Mouse (Mus musculus): Measurements from ENCODE around the gene Tmem150a. TPM values are rescaled to one million over a fixed set of nuclear protein-coding genes. Genes with fewer than 3 reads are reported as not detected.

The Tmem150a gene
- total RNA-seq, 4 experiments from 2014 or later = 10.9 to 13.4 (median 11.4) TPM

DNA sequence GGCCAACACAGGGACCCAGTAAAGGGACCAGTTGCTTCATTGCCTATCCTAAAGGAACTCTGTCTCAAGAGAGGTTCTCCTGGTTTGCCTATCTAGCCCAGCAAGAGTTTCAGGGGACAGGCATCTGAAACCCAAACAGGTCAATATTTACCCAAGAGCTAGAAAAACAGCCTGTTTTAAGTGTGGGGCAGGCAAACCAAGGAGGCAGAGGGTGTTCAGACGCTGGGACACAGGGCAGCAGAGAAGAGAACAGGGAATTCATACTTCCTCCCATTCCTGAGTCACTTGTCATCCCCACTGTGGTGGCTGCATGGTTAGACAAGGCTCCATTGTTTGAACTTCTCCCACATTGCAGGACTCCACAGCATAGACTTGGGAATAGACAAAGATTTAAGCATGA is 16.3 kb downstream of the Tmem150a start:
- DNase-seq (ENCODE audit: low spot score in 2 of 2) = no peak

DNA sequence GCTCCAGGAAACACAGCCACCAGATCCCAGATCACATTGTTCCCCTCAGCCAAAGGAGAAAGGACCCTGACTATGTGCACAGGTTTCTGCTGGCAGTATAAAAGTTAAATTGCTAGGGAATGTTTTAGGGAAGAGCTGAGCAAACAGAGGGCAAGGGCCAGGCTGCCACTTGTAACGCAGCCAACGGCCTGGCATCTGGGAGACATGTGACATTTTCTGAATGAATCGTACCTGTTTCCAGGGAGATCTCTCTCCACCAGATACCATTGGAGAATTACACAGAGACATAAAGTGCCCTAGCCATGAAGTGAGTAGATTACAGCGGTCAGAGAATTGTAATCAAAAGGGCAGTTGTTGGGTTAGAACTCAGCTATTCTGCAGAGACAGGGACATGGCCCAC is 17.9 kb downstream of the Tmem150a start:
- DNase-seq (ENCODE audit: low spot score in 2 of 2) = no peak

DNA sequence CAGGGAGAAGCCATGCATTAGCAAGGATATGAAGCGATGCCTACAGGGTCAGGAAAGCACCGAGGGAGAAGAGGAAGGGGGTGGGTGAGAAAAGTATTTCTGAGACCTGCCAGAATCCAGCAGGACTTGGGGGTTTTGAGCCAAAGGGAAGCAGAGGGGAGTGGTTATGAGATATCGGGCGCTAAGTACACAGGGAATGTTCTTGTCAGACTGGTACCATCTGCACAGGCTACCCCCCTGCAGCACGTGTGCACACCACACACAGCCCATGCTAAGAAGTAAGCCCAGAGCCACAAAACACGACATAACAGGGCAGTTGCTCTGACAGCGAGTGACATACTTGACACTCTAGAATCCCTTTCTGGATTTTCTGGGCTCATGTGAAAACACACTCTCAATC is 19.0 kb downstream of the Tmem150a start:
- no peak for DNase-seq (ENCODE audit: low spot score in 2 of 2)

DNA sequence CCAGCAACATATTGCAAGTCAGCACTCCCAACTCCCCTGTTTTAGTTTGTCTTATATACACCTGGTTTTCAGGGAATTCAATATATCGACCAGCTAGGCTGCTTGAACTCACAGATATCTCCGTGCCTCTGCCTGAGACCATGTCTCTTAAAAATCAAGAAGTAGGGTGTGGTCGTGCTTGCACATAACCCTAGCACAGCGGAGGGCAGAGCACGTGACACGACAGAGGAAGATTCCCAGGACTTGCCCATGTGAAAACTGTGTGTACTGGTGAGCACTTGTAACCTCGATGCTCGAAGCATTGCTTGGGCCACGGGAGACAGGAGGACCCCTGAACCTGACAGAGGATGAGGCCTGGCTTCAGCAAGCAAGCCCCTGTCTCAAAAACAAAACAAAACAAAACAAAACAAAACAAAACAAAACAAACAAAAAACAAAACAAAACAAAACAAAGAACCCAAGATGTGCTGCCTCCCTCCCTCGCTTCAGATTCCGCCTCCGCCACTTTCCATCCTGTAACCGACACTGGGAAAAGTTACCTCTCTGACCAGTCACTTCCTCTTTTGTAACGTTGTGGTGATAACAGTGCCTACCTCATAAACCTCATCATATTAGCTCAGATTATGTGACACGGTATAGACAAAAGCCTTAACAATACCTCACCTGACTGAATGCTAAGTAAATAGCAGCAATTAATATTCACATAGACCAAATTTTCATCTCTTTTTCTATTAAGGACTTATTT is 19.7 kb downstream of the Tmem150a start:
- DNase-seq (ENCODE audit: low spot score in 2 of 2) = no peak

DNA sequence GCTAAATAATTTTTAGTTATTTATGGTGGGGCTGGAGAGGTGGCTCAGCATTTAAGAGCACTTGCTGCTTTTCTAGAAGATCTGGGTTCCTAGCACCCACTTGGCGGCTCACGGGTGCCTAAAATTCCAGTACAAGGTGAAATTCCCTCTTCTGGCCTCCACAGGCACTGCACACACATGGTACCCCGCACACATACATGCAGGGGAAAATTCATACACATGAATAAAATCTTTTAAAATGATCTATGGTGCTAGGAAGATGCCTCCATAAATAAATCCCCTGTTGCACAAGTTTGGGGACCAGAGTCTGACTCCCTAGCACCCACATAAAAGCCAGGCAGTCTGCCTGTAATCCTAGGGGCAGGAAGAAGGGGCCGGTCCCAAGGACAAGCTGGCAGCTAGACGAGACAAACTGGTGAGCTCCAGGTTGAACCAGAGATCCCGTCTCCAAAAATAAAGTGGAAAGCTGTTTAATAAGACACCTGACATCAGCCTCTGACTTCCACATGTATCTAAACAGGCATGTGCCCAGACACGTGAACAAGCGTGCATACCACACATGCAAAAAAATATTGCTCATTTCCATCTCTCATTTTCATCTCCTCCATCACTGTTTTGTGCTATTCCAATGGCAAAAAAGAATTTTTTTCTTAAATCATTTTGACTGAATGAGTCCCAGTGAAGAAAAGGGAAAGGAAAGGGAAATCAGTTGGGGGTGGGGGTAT is 23.4 kb downstream of the Tmem150a start:
- no peak for DNase-seq (ENCODE audit: low spot score in 2 of 2)

DNA sequence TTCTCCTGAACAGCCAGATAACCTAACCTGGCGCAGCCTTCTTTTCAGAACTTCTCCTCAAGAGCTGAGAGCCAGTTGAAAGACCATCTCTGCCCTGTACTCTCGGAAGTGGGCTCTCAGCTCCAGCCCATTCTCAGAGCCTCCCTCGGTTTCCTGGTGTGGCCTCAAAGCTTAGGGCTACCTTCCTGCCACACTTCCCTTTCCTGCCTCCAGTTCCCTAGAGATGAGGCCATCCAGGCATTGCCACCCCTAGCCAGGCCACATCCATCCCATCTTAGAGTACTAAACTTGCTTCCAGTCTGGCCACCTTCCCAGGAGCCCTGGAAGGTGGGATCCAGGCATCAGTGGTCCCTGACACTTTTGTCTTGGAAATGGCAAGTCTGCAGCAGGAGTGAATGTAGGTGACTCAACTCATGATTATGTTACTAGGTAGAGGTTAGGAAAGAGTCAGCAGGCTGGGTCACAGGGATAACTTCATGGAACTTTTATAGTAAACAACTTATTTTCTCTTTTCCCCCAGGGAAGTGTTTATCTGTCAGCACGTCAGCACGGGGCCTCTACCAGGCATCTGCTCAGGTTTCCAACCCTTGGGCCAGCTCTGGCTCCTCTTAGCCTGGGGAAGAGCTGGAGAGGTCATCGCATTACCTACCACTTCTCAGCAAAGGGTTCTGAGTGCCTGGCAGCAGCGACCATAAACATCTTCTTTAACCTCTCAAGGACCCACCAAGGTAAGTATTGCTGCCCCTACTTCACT is 24.3 kb downstream of the Tmem150a start:
- DNase-seq (ENCODE audit: low spot score in 2 of 2) = no peak

DNA sequence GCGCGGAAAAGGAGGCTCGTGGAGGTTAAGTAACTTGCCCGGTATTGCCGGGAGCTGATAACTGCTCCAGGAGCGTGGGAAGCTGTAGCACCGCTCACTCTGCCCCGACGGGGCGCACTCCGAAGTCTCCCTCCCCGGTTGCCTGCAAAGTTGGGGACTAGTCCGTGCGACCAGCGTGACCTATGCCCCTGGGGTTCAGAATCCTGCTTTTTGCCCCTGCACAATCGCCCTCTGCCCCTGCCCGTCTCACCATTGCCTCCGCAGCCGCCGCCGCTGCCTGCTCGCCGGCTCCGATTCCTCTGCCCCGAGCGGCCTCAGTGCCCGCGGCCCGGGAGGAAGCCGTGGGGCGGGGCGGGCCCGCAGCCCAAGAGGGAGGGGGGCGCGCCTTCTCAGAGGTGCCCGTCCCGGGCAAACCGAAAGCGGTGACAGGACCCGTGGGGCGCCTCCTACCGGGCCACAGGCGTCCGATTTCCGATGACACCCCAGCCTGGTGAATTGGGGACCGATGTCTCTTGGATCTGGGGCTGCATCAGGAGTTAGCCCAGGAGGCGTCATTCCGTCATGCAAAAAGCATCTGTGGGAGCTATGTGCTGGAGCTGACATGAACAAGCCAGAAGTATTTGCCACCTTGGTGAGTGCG is 25.0 kb downstream of the Tmem150a start, which contains the start of gene Vamp5:
Gene Vamp5, minus strand, starts transcription at position 338 of the 640 bp plus-strand sequence.
- DNase-seq (ENCODE audit: low spot score in 2 of 2) = peak in 1 of 2 experiments; percentile 48

DNA sequence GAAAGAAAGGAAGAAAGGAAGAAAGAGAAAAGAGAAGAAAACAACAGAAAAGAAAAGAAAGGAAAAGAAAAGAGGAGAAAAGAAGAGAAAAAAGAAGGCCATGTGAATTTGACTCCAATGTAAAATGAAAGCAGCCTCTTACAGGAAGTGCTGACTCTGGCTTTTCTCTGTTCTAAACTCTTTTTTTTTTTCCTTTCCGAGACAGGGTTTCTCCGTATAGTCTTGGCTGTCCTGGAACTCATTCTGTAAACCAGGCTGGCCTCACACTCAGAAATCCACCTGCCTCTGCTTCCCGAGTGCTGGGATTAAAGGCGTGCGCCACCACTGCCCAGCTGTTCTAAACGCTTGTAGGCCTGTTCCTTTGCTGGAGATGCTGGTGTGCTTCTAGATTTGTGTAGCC is 27.2 kb downstream of the Tmem150a start:
- no peak for DNase-seq (ENCODE audit: low spot score in 2 of 2)

DNA sequence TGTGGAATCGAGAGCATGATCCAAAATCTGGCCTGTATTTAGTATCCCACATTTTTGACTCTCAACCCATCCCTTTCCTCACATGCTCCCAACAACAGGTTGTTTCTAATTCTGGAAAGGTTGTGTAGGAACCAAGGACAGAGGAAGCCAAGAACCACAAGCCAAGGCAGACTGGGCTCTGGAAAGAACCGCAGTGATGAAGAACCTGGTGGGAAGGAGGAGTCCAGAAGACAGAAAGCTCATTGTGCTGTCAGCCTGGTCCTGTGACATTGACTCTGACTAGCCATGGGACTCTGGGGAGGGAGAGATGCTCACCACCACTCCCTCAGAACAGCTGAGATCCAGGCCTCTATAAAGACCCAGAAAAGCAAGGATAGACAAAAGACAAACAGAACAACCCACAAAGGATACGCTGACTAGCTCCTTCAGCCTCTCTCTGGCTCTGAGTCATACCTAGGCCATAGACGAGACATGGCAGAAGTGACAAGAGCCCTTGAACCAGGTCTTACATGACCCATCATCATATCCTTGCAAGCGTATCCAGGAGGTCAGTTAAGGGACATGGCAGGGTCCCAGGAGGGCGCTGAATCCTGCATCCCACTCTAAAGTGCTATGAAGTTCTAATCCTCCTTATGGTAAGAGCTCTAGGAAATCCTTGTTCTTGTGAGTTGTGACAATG is 28.0 kb downstream of the Tmem150a start:
- no peak for DNase-seq (ENCODE audit: low spot score in 2 of 2)

DNA sequence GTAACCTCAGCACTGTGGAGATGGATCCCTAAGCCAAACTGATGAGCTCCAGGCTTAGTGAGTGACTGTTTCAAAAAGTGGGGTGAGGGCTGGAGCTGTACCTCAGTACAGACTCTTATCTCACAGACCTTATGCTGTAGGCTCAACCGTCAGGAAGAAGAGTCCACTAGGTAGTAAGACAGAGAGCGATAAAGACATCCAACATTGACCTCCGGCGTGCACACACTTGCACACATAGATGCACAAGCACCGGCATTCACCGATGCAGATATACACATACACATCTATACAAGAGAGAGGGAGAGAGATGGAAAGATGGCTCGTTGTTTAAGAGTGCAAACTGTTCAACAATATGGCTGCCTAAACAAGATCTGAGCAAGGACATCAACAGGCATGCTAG is 28.7 kb downstream of the Tmem150a start:
- no peak for DNase-seq (ENCODE audit: low spot score in 2 of 2)

DNA sequence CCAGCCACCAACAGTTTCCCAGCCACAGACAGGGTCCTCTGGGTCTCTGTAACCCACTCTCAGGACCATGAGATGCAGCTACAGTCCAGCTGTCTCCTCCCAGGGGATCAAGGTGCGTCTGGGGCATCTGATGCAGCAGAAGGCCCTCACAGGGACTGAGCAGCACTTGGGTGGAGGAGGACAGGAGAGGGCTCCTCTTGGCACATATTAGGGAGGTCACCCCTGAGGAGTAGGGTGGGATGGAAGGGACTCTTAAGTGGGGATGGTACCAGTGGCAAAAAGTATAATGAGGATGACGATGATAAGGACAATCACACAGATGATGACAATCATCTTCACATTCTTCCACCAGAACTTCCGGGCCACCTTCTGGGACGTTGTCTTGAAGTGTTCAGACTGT is 30.0 kb downstream of the Tmem150a start:
- no peak for DNase-seq (ENCODE audit: low spot score in 2 of 2)

DNA sequence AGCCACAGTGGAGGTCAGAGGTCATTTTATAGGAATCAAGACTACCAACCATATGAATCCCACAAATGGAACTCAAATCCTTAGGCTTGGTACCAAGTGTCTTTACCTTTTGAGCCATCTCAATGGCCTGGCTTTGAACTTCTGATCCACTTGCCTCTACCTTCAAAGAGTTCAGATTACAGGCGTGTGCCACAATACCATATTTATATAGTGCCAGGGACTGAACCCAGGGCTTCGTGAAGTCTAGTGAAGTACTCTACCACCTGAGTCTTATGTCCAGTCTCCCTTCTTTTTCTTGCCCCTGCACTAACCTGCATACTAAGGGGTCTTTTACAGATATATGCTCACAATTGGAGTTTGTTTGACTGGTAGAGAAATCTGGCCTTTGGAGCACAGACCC is 31.3 kb downstream of the Tmem150a start:
- no peak for DNase-seq (ENCODE audit: low spot score in 2 of 2)

DNA sequence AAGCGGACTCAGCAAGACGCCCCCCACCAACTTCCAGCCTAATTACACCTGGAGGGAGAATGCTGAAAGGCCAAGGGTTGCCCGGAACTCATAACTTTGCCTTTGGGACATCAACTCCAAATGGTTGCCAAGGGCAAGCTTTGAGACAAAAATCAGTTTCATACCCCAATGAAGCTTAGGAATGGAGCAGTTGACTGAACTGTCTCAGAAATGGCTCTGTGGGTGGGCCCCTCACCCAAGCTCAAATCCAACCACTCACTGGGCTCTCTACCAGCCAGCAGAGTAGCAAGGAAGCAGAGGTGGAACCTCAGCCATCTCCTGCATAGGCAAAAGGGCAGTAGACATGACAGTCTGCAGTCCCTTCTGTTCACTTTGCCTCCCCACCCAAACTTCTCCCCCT is 32.6 kb downstream of the Tmem150a start:
- no peak for DNase-seq (ENCODE audit: low spot score in 2 of 2)

DNA sequence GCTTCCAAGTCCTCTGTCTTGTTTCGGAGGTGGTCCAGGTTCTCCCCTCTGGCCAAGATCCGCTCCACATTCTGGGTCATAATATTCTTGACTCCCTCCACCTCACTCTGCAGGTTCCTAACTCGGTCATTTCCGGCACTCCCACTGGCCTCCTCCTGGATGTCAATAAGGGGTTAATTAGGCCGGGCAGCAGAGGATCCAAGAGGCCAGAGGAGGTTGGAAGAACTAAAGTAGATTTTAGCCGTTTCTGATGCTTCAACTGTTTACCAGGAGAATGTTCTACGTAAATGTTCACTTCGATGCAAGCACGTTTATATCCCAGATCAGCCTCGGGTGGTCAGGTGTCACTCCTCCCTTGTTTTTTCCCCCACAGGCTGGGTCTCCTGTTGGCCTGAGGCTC is 33.0 kb downstream of the Tmem150a start:
- no peak for DNase-seq (ENCODE audit: low spot score in 2 of 2)

DNA sequence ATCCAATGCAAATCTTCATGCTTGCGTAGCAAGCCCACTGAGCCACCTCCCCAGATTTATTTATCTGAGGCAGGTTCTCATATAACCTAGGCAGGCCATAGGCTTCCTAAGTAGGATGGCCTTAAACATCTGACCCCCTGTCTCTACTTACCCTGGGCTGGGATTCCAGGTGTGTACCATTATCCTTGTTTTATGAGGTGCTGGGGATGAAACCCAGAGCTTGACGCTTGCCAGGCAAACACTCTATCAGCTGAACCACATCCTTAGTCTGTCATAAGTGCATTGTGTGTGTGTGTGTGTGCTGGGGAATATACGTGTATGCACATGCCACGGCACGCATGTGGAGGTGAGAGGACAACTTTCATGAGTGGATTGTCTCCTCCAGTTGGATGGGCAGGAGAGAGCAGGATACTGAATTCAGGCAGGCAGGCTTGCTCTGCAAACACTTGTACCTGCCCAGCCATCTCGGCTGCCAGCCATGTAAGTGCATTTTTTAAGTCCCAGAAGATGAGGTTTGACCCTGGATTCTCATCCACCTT is 33.6 kb downstream of the Tmem150a start:
- DNase-seq (ENCODE audit: low spot score in 2 of 2) = no peak

DNA sequence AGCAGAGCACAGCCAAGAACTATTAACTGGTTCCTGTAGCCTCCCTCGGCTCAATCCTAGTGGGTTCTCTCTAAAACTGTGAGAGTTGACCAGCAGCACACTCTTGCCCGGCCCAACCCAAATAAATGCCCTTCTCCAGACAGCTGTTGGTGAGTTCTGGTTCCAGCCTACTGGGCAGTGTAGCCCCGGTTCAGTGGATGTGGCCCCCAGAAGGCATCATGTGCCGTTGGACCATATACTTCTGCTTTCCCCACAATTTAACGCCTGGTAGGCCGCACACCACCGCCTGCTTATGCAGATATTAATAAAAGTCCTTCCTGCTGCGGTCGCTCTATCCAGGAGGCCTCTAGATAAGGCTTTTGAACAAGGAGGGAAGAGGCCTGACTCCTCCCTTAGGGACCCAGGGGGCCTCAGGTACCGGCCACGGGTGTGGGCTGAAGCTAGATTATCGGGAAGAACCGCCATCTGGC is 34.3 kb downstream of the Tmem150a start:
- DNase-seq (ENCODE audit: low spot score in 2 of 2) = no peak

DNA sequence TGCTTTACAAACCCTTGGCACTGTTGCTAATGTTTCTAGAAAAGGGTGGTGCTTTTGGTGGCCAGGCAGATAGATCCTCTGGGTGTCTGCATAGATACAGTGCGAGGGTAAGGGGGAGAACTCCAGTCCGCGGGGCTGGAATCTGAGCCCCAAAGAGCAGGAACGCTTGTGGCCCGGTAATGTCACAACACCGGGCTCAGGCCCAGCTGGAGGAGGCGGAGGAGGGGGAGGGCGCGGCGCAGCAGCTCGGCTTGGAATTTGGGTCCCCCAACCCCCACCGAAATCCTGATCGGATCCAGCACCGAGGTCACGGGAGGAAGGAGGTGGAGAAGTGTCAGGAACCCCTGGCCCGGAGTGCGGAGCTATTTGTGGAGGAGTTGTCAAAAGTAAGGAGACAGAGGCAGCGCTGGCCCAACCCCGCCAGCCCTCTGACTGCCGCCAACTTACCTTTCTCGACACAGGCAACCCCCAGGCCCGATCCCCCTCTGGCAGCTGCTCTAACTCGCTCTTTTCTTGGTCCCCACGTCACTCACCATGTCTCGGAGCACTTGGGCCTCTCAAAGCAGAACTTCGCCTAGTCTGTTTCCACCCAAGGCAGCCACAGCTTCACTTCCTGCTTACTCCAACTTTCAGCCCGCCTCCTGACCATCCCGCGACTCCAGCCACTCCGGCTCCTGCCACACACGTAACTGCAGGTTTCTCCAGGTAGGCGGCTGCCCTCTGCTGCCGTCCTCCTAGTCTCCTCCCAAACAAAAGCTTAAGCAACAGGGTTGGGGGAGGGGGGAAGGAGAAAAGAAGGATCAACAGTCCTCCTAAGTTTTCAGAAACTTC is 34.9 kb downstream of the Tmem150a start, which contains the start of gene Vamp8:
Gene Vamp8, minus strand, starts transcription at position 763 of the 831 bp plus-strand sequence.
- peak in 1 of 2 experiments; percentile 39 for DNase-seq (ENCODE audit: low spot score in 2 of 2)

DNA sequence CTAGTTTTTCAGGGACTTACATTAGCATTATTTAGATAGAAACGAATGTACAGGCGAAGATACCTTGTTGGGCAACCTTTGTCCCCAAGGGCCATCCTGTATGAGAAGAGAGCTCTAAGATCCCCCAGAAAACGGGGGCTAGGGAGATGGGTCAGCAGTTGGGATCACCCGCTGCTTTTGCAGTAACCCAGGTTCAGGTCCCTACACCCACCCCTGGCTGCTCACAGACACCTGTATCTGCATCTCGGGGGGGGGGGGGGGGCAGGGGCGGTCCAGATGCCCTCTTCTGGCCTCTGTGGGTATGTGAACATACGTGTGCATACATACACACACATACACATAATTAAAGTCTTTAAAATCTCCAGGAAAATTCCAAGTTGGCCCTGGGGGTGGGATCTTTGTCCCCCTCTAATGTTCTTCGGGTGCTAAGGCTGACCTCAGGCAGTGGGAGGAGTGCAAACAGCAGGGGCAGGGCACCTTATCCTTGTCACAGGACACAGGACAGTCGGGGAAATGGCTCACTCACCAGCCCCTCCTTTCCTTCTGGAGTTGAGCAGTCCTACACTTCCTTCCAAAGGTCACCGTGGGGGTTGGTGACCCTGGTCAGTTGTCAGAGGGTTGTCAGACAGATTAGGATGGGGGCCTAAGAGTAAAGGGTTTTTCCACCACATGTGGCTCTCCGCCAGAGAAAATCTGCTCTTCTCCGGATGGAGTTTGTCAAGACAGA is 35.7 kb downstream of the Tmem150a start:
- no peak for DNase-seq (ENCODE audit: low spot score in 2 of 2)

DNA sequence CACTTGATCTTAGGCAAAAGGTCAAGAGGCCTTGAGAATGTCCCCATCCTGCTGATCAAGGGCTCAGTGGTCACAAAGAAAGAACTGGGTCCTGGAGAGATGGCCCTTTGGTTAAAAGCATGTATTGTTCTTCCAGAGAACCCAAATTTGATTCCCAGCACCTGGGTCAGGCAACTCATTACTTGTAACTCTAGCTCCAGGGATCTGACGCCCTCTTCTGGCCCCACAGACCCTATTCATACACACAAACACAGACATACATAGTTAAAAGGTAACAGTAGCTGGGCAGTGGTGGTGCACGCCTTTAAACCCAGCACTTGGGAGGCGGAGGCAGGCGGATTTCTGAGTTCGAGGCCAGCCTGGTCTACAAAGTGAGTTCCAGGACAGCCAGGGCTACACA is 37.1 kb downstream of the Tmem150a start:
- no peak for DNase-seq (ENCODE audit: low spot score in 2 of 2)

Data from layer of hippocampus, adult 8-10 months (tissue).